Mouse (Mus musculus): ENCODE measurements around the gene Mfsd7a. TPM values are rescaled to one million over a fixed set of nuclear protein-coding genes. Genes with fewer than 3 reads are reported as not detected.
"Not testable (repeated sequence)": the region's sequence is repeated elsewhere in the genome, so short reads cannot be mapped to it uniquely, and the experiment has no call there.

Gene Mfsd7a
- polyA plus RNA-seq (2016; fragmentation: Nextera tagmentation; extraction: Ambion mirVana) = 0.15 TPM in 1 of 2 replicates, not detected in the other

GRCm38 (mm10) chr5:108448785-108449668, at the start of gene Mfsd7a:
Gene Mfsd7a, minus strand, starts transcription at chr5:108448891.
- Histone ChIP-seq H3K4me2 (peak within 1 kb of the TSS; percentile 77), H3K36me3 (no peaks in the 10 kb centered on the region), H3K4me1 (peaks cover 40% of the 10 kb centered on the region), H3K9ac (peak within 1 kb of the TSS; percentile 53), H3K27me3 (replicated peaks) (peaks cover 21% of the 10 kb centered on the region), H3K9me3 (replicated peaks) (no peaks in the 10 kb centered on the region), H3K4me3 (peak within 1 kb of the TSS; percentile 49), H3K27ac (peak within 1 kb of the TSS; percentile 41; the same call in 1 of the 2 replicates)
- ATAC-seq = peak; percentile 82
- 15% methylated on average over 24 of the region's 24 CpGs for WGBS (ENCODE audit: insufficient replicate concordance)

- 85% methylated on average over 5 of the region's 5 CpGs for WGBS (ENCODE audit: insufficient replicate concordance)
- not testable (repeated sequence) for H3K9ac ChIP-seq; H3K4me3 ChIP-seq; H3K4me1 ChIP-seq; H3K27me3 ChIP-seq (replicated peaks); ATAC-seq; H3K27ac ChIP-seq; H3K9me3 ChIP-seq (replicated peaks); H3K4me2 ChIP-seq
- H3K36me3 ChIP-seq = peaks cover 81% of the 10 kb centered on the region
Measured at GRCm38 (mm10) chr5:108486148-108486547, 37.5 kb upstream of the Mfsd7a start.

- H3K27ac ChIP-seq = no peak overlapping the region
- 86% methylated on average over 2 of the region's 2 CpGs for WGBS (ENCODE audit: insufficient replicate concordance)
- no peak overlapping the region for H3K4me2 ChIP-seq
- peak; percentile 47; the same call in 1 of the 2 replicates for ATAC-seq
- H3K4me1 ChIP-seq = peaks cover 5% of the 10 kb centered on the region; the same call in 1 of the 2 replicates
- H3K27me3 ChIP-seq (replicated peaks) = no peaks in the 10 kb centered on the region
- H3K4me3 ChIP-seq = no peak overlapping the region
- H3K9ac ChIP-seq = no peak overlapping the region
- H3K9me3 ChIP-seq (replicated peaks) = no peaks in the 10 kb centered on the region
- peaks cover 72% of the 10 kb centered on the region for H3K36me3 ChIP-seq
Measured at GRCm38 (mm10) chr5:108485239-108485638, 36.5 kb upstream of the Mfsd7a start.

GRCm38 (mm10) chr5:108483006-108483405, 34.3 kb upstream of the Mfsd7a start:
- peaks cover 5% of the 10 kb centered on the region; the same call in 1 of the 2 replicates for H3K4me1 ChIP-seq

GRCm38 (mm10) chr5:108475977-108476376, 27.3 kb upstream of the Mfsd7a start:
- Histone ChIP-seq H3K4me3 (no peak overlapping the region), H3K27me3 (replicated peaks) (no peaks in the 10 kb centered on the region), H3K9ac (no peak overlapping the region), H3K36me3 (peaks cover 84% of the 10 kb centered on the region), H3K9me3 (replicated peaks) (no peaks in the 10 kb centered on the region), H3K4me1 (peaks cover 17% of the 10 kb centered on the region; the same call in 1 of the 2 replicates), H3K4me2 (no peak overlapping the region), H3K27ac (no peak overlapping the region)
- no peak for ATAC-seq
- WGBS (ENCODE audit: insufficient replicate concordance) = 86% methylated on average over 3 of the region's 3 CpGs

More at GRCm38 (mm10) chr5:108483006-108483405, 34.3 kb upstream of the Mfsd7a start:
- H3K36me3 ChIP-seq = peaks cover 64% of the 10 kb centered on the region
- 85% methylated on average over 6 of the region's 6 CpGs for WGBS (ENCODE audit: insufficient replicate concordance)
- H3K9ac ChIP-seq = no peak overlapping the region
- H3K27ac ChIP-seq = no peak overlapping the region
- ATAC-seq = 0 out of 2 replicates have a peak, but pooled peaks have one; percentile 32
- H3K4me2 ChIP-seq = no peak overlapping the region
- no peak overlapping the region for H3K4me3 ChIP-seq
- H3K27me3 ChIP-seq (replicated peaks) = no peaks in the 10 kb centered on the region
- no peaks in the 10 kb centered on the region for H3K9me3 ChIP-seq (replicated peaks)

GRCm38 (mm10) chr5:108473737-108474136, 25.0 kb upstream of the Mfsd7a start:
- 90% methylated on average over 4 of the region's 4 CpGs for WGBS (ENCODE audit: insufficient replicate concordance)
- no peaks in the 10 kb centered on the region for H3K27me3 ChIP-seq (replicated peaks)
- no peak overlapping the region for H3K27ac ChIP-seq
- H3K4me2 ChIP-seq = no peak overlapping the region
- H3K9me3 ChIP-seq (replicated peaks) = no peaks in the 10 kb centered on the region
- H3K9ac ChIP-seq = no peak overlapping the region
- peaks cover 28% of the 10 kb centered on the region for H3K4me1 ChIP-seq
- no peak overlapping the region for H3K4me3 ChIP-seq
- peaks cover 85% of the 10 kb centered on the region for H3K36me3 ChIP-seq
- no peak for ATAC-seq

GRCm38 (mm10) chr5:108469617-108470016, 20.9 kb upstream of the Mfsd7a start:
- Histone ChIP-seq H3K9me3 (replicated peaks) (no peaks in the 10 kb centered on the region), H3K9ac (no peak overlapping the region), H3K36me3 (peaks cover 58% of the 10 kb centered on the region), H3K27ac (no peak overlapping the region), H3K4me2 (no peak overlapping the region), H3K4me1 (peaks cover 69% of the 10 kb centered on the region), H3K4me3 (no peak overlapping the region), H3K27me3 (replicated peaks) (no peaks in the 10 kb centered on the region)
- WGBS (ENCODE audit: insufficient replicate concordance) = 79% methylated on average over 7 of the region's 7 CpGs
- no peak for ATAC-seq

- Histone ChIP-seq H3K36me3 (peaks cover 28% of the 10 kb centered on the region), H3K27ac (peak overlapping the region; percentile 88), H3K4me3 (no peak overlapping the region), H3K27me3 (replicated peaks) (no peaks in the 10 kb centered on the region), H3K9ac (no peak overlapping the region; the same call in 1 of the 2 replicates), H3K4me2 (peak overlapping the region; percentile 88), H3K4me1 (peaks cover 88% of the 10 kb centered on the region), H3K9me3 (replicated peaks) (no peaks in the 10 kb centered on the region)
- WGBS (ENCODE audit: insufficient replicate concordance) = 100% methylated on average over 1 of the region's 1 CpGs
- no peak for ATAC-seq
Measured at GRCm38 (mm10) chr5:108466647-108467046, 18.0 kb upstream of the Mfsd7a start.

GRCm38 (mm10) chr5:108465131-108465891, 16.6 kb upstream of the Mfsd7a start:
- Histone ChIP-seq H3K36me3 (peaks cover 18% of the 10 kb centered on the region), H3K4me1 (peaks cover 84% of the 10 kb centered on the region), H3K9me3 (replicated peaks) (no peaks in the 10 kb centered on the region), H3K27me3 (replicated peaks) (no peaks in the 10 kb centered on the region), H3K4me3 (peak overlapping the region; percentile 16; the same call in 1 of the 2 replicates), H3K9ac (peak overlapping the region; percentile 57), H3K4me2 (peak overlapping the region; percentile 88), H3K27ac (peak overlapping the region; percentile 88)
- peak; percentile 33; the same call in 1 of the 2 replicates for ATAC-seq
- WGBS (ENCODE audit: insufficient replicate concordance) = 17% methylated on average over 6 of the region's 6 CpGs

- peak overlapping the region; percentile 88 for H3K4me2 ChIP-seq
- peak overlapping the region; percentile 98 for H3K9ac ChIP-seq
- peak overlapping the region; percentile 88 for H3K27ac ChIP-seq
- ATAC-seq = no peak
- peak overlapping the region; percentile 98 for H3K4me3 ChIP-seq
- peaks cover 71% of the 10 kb centered on the region for H3K4me1 ChIP-seq
- no peaks in the 10 kb centered on the region for H3K9me3 ChIP-seq (replicated peaks)
- H3K36me3 ChIP-seq = peaks cover under 1% of the 10 kb centered on the region; the same call in 1 of the 2 replicates
- H3K27me3 ChIP-seq (replicated peaks) = peaks cover 23% of the 10 kb centered on the region
- WGBS (ENCODE audit: insufficient replicate concordance) = 53% methylated on average over 4 of the region's 4 CpGs
Measured at GRCm38 (mm10) chr5:108462446-108462845, 13.8 kb upstream of the Mfsd7a start.

- Histone ChIP-seq H3K9ac (peak within 1 kb of the TSS; percentile 98), H3K27me3 (replicated peaks) (peaks cover 23% of the 10 kb centered on the region), H3K36me3 (no peaks in the 10 kb centered on the region; the same call in 1 of the 2 replicates), H3K4me3 (peak within 1 kb of the TSS; percentile 98), H3K27ac (peak within 1 kb of the TSS; percentile 88), H3K4me1 (peaks cover 60% of the 10 kb centered on the region), H3K4me2 (peak within 1 kb of the TSS; percentile 88), H3K9me3 (replicated peaks) (no peaks in the 10 kb centered on the region)
- peak; percentile 96 for ATAC-seq
- WGBS (ENCODE audit: insufficient replicate concordance) = under 1% methylated on average over 53 of the region's 62 CpGs
Measured at GRCm38 (mm10) chr5:108461082-108462065, 12.7 kb upstream of the Mfsd7a start, which contains the start of gene Pcgf3. Gene Pcgf3, plus strand, starts transcription at chr5:108461232.
